Mouse (Mus musculus) c-Kit-negative CD71-positive TER-119-positive erythroid progenitor cells, embryonic 14.5 days (primary cell): ENCODE results near the gene Lmod3.
A peak's percentile ranks its signal among the peaks of the same experiment; 100 is the strongest.

ENCODE experiments used
- DNase-seq: peaks from one replicate; pipeline ENCODE4 v3.0.0-alpha.2; 2013; ENCODE audit warnings: low read depth, low spot score

Lmod3 gene

GRCm38 (mm10) chr6:97226083-97226491 is 26.5 kb downstream of the Lmod3 start:
- no peak for DNase-seq

- DNase-seq = no peak
Observed at GRCm38 (mm10) chr6:97224505-97224904, 28.1 kb downstream of the Lmod3 start.

- DNase-seq = no peak
Observed at GRCm38 (mm10) chr6:97223566-97223965, 29.0 kb downstream of the Lmod3 start.

GRCm38 (mm10) chr6:97222931-97223467 is 29.6 kb downstream of the Lmod3 start:
- DNase-seq = no peak

GRCm38 (mm10) chr6:97222321-97222720 is 30.2 kb downstream of the Lmod3 start:
- DNase-seq = no peak

- DNase-seq = no peak
Observed at GRCm38 (mm10) chr6:97221205-97222025, 31.1 kb downstream of the Lmod3 start.

GRCm38 (mm10) chr6:97220672-97221071 is 31.9 kb downstream of the Lmod3 start:
- DNase-seq = no peak

GRCm38 (mm10) chr6:97216154-97216821 is 36.3 kb downstream of the Lmod3 start:
- DNase-seq = no peak

GRCm38 (mm10) chr6:97211981-97212380 is 40.6 kb downstream of the Lmod3 start:
- no peak for DNase-seq

GRCm38 (mm10) chr6:97210962-97211601 is 41.5 kb downstream of the Lmod3 start:
- no peak for DNase-seq

GRCm38 (mm10) chr6:97210191-97210961 is 42.2 kb downstream of the Lmod3 start, which contains the start of gene Arl6ip5:
Gene Arl6ip5, plus strand, starts transcription at chr6:97210689.
- DNase-seq = peak; percentile 74

GRCm38 (mm10) chr6:97209751-97210150 is 42.8 kb downstream of the Lmod3 start:
- no peak for DNase-seq

GRCm38 (mm10) chr6:97209201-97209600 is 43.4 kb downstream of the Lmod3 start:
- no peak for DNase-seq

GRCm38 (mm10) chr6:97208406-97208805 is 44.2 kb downstream of the Lmod3 start:
- no peak for DNase-seq

- no peak for DNase-seq
Observed at GRCm38 (mm10) chr6:97207085-97207484, 45.5 kb downstream of the Lmod3 start.

- DNase-seq = peak; percentile 100
Observed at GRCm38 (mm10) chr6:97205439-97205885, 47.1 kb downstream of the Lmod3 start, which contains the start of gene Uba3. Gene Uba3, minus strand, starts transcription at chr6:97205647.

- no peak for DNase-seq
Observed at GRCm38 (mm10) chr6:97204952-97205351, 47.6 kb downstream of the Lmod3 start.

GRCm38 (mm10) chr6:97204252-97204869 is 48.2 kb downstream of the Lmod3 start:
- DNase-seq = no peak

GRCm38 (mm10) chr6:97202477-97202876 is 50.1 kb downstream of the Lmod3 start:
- no peak for DNase-seq

GRCm38 (mm10) chr6:97200437-97200836 is 52.1 kb downstream of the Lmod3 start:
- no peak for DNase-seq
